11 mouse cellular contexts compared by ENCODE assay signal in the genomic region with DNA sequence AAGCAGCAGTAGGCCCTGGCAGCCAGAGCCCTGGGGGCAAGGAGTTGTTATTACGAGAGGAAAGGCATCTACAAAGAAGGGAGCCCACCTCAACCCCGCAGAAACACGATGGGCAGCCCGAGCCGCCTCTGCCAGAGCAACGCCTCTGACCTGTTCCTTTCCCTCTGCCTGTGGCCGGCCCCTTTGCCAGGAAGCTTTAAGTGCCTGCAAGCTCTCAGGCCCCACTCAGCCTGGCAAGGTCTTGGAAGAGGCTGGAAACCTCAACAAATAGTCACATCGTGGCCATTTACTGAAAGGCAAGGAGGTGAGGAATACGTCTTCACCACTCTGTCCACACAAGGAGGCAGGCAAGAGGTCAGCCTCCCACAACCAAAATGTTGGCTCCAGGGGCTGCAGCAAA. TPM values are rescaled to one million over a fixed set of nuclear protein-coding genes. Genes with fewer than 3 reads are reported as not detected.
DNase-seq lines count a peak whose midpoint lies in the region; ATAC-seq lines count a peak whose summit lies in the region.
"Had no signal": no experiment of that assay in that cellular context is flagged by ENCODE, and none has a peak within 500 bp of the region (broad histone marks: within the 10 kb centered on the region; RNA-seq: fewer than 3 reads in every experiment).

No protein-coding gene starts in this region.

- peak overlapping the region; percentile 53; the same call in 1 of the 2 replicates for H3K27ac ChIP-seq in limb, embryonic 12.5 days
- H3K27ac ChIP-seq in limb, embryonic 10.5 days, result no peak overlapping the region
- H3K27ac ChIP-seq in forebrain, embryonic 15.5 days (replicated peaks), result peak overlapping the region; percentile 51
- H3K27ac ChIP-seq in lung, embryonic 16.5 days (ENCODE audit: low read length), result peak overlapping the region; percentile 86
- H3K27ac ChIP-seq in stomach, embryonic 16.5 days (ENCODE audit: low read length), result 0 out of 2 replicates have a peak overlapping the region, but pooled peaks have one; percentile 35

- no peaks in the 10 kb centered on the region for H3K27me3 ChIP-seq in limb, embryonic 12.5 days
- H3K27me3 ChIP-seq in limb, embryonic 10.5 days (ENCODE audit: low read depth, poor library complexity, severe bottlenecking), result no peaks in the 10 kb centered on the region
- H3K27me3 ChIP-seq in forebrain, embryonic 15.5 days, result no peaks in the 10 kb centered on the region
- H3K27me3 ChIP-seq in lung, embryonic 16.5 days (ENCODE audit: control insufficient read depth, insufficient read depth, low read depth, low read length), result no peaks in the 10 kb centered on the region
- H3K27me3 ChIP-seq in stomach, embryonic 16.5 days (ENCODE audit: control insufficient read depth, insufficient read depth, low read length), result no peaks in the 10 kb centered on the region

- ATAC-seq in limb, embryonic 12.5 days (ENCODE audit: insufficient number of reproducible peaks, insufficient read depth, low FRiP score, low TSS enrichment, low read depth), result no peak
- ATAC-seq in forebrain, embryonic 15.5 days (replicated peaks), result no peak
- peak; percentile 56 for ATAC-seq in lung, embryonic 16.5 days (ENCODE audit: low read depth)
- no peak for ATAC-seq in stomach, embryonic 16.5 days (ENCODE audit: insufficient read depth, low FRiP score)
- ATAC-seq: liver, postnatal 0 days had no signal

- no peak overlapping the region for H3K4me3 ChIP-seq in limb, embryonic 12.5 days (replicated peaks)
- no peak overlapping the region for H3K4me3 ChIP-seq in limb, embryonic 10.5 days
- no peak overlapping the region for H3K4me3 ChIP-seq in forebrain, embryonic 15.5 days
- no peak overlapping the region for H3K4me3 ChIP-seq in lung, embryonic 16.5 days (ENCODE audit: low read length)
- H3K4me3 ChIP-seq in stomach, embryonic 16.5 days (replicated peaks; ENCODE audit: low read length), result no peak overlapping the region

- H3K4me2 ChIP-seq in limb, embryonic 12.5 days, result no peak overlapping the region
- no peak overlapping the region for H3K4me2 ChIP-seq in forebrain, embryonic 15.5 days (replicated peaks)
- peak overlapping the region; percentile 11; the same call in 1 of the 2 replicates for H3K4me2 ChIP-seq in lung, embryonic 16.5 days (ENCODE audit: low read depth, low read length)
- H3K4me2 ChIP-seq in stomach, embryonic 16.5 days (ENCODE audit: low read depth, low read length), result no peak overlapping the region

- WGBS in limb, embryonic 12.5 days, result 57% methylated on average over 9 of the region's 9 CpGs
- 60% methylated on average over 9 of the region's 9 CpGs for WGBS in limb, embryonic 10.5 days
- WGBS in forebrain, embryonic 15.5 days, result 73% methylated on average over 9 of the region's 9 CpGs
- WGBS in lung, embryonic 16.5 days, result 35% methylated on average over 9 of the region's 9 CpGs
- 53% methylated on average over 9 of the region's 9 CpGs for WGBS in stomach, embryonic 16.5 days

- no peak for DNase-seq in limb, embryonic 10.5 days (ENCODE audit: low spot score)
- DNase-seq in MN1 (ENCODE audit: low spot score), result no peak
- DNase-seq in ovary, postnatal 36 days (ENCODE audit: low spot score), result no peak
- DNase-seq in kidney, postnatal 10 days, result no peak
- DNase-seq: gastrocnemius, postnatal 14 days; liver, postnatal 0 days; thymus, adult 2 months had no signal

- no peaks in the 10 kb centered on the region for H3K9me3 ChIP-seq in limb, embryonic 12.5 days
- no peaks in the 10 kb centered on the region for H3K9me3 ChIP-seq in limb, embryonic 10.5 days (replicated peaks)
- H3K9me3 ChIP-seq in forebrain, embryonic 15.5 days, result no peaks in the 10 kb centered on the region
- H3K9me3 ChIP-seq in lung, embryonic 16.5 days (ENCODE audit: control insufficient read depth, low read length), result no peaks in the 10 kb centered on the region
- H3K9me3 ChIP-seq in stomach, embryonic 16.5 days (replicated peaks; ENCODE audit: control insufficient read depth, low read length), result no peaks in the 10 kb centered on the region

- H3K4me1 ChIP-seq in limb, embryonic 12.5 days (replicated peaks), result peaks cover 18% of the 10 kb centered on the region
- H3K4me1 ChIP-seq in limb, embryonic 10.5 days, result peaks cover 25% of the 10 kb centered on the region
- H3K4me1 ChIP-seq in forebrain, embryonic 15.5 days, result peaks cover 24% of the 10 kb centered on the region
- H3K4me1 ChIP-seq in lung, embryonic 16.5 days (replicated peaks; ENCODE audit: control insufficient read depth, insufficient read depth, low read length), result peaks cover 16% of the 10 kb centered on the region
- 0 out of 2 replicates have a peak, but pooled peaks cover 2% of the 10 kb centered on the region for H3K4me1 ChIP-seq in stomach, embryonic 16.5 days (ENCODE audit: control insufficient read depth, insufficient read depth, low read length)

- H3K9ac ChIP-seq in limb, embryonic 12.5 days (replicated peaks), result 0 out of 2 replicates have a peak overlapping the region, but pooled peaks have one; percentile 19
- no peak overlapping the region for H3K9ac ChIP-seq in forebrain, embryonic 15.5 days (replicated peaks)
- peak overlapping the region; percentile 39 for H3K9ac ChIP-seq in lung, embryonic 16.5 days (ENCODE audit: low read length)
- H3K9ac ChIP-seq in stomach, embryonic 16.5 days (ENCODE audit: low read length), result no peak overlapping the region
- H3K9ac ChIP-seq: liver, postnatal 0 days had no signal

- peaks cover 57% of the 10 kb centered on the region for H3K36me3 ChIP-seq in limb, embryonic 12.5 days
- H3K36me3 ChIP-seq in limb, embryonic 10.5 days, result peaks cover 56% of the 10 kb centered on the region
- H3K36me3 ChIP-seq in forebrain, embryonic 15.5 days, result peaks cover 49% of the 10 kb centered on the region
- H3K36me3 ChIP-seq in lung, embryonic 16.5 days (ENCODE audit: control insufficient read depth, insufficient read depth, low read length), result peaks cover 20% of the 10 kb centered on the region
- peaks cover 3% of the 10 kb centered on the region; the same call in 1 of the 2 replicates for H3K36me3 ChIP-seq in stomach, embryonic 16.5 days (ENCODE audit: control insufficient read depth, insufficient read depth, low read length)

RNA-seq across cellular contexts. Expression of a gene that starts 9.1 kb away (rescaled TPM):
- 21.1 and 21.2 TPM in 2 replicates for polyA plus RNA-seq in limb, embryonic 12.5 days (2016; fragmentation: Nextera tagmentation; extraction: Ambion mirVana)
- 21.4 and 22.0 TPM in 2 replicates for polyA plus RNA-seq in limb, embryonic 10.5 days (2016; fragmentation: Nextera tagmentation; extraction: Ambion mirVana)
- 45.4 and 45.8 TPM in 2 replicates for polyA plus RNA-seq in forebrain, embryonic 15.5 days (2015; fragmentation: Nextera tagmentation; extraction: Ambion mirVana)
- polyA plus RNA-seq in lung, embryonic 16.5 days (2015; fragmentation: Nextera tagmentation; extraction: Ambion mirVana), result 15.4 and 16.6 TPM in 2 replicates
- polyA plus RNA-seq in stomach, embryonic 16.5 days (2015; fragmentation: Nextera tagmentation; extraction: Ambion mirVana), result 14.6 and 14.9 TPM in 2 replicates

RNA-seq across cellular contexts. Expression of a gene that starts 20.7 kb away (rescaled TPM):
- polyA plus RNA-seq in limb, embryonic 12.5 days (2016; fragmentation: Nextera tagmentation; extraction: Ambion mirVana), result 184 and 189 TPM in 2 replicates
- polyA plus RNA-seq in limb, embryonic 10.5 days (2016; fragmentation: Nextera tagmentation; extraction: Ambion mirVana), result 179 and 200 TPM in 2 replicates
- polyA plus RNA-seq in forebrain, embryonic 15.5 days (2015; fragmentation: Nextera tagmentation; extraction: Ambion mirVana), result 102 and 108 TPM in 2 replicates
- 100 and 102 TPM in 2 replicates for polyA plus RNA-seq in lung, embryonic 16.5 days (2015; fragmentation: Nextera tagmentation; extraction: Ambion mirVana)
- polyA plus RNA-seq in stomach, embryonic 16.5 days (2015; fragmentation: Nextera tagmentation; extraction: Ambion mirVana), result 67.5 and 75.1 TPM in 2 replicates

Comparison
In these comparisons a context has a peak if more than half of its experiments do, and no peak if none do; other contexts are left out.
1. H3K9ac ChIP-seq: peak in limb, embryonic 12.5 days (single experiment) and lung, embryonic 16.5 days (single experiment); none in forebrain, embryonic 15.5 days (single experiment) and stomach, embryonic 16.5 days (single experiment).